Mouse (Mus musculus) lung, embryonic 15.5 days (tissue): Measurements from ENCODE around the gene Ccdc186. TPM values are rescaled to one million over a fixed set of nuclear protein-coding genes. Genes with fewer than 3 reads are reported as not detected.
A peak's percentile ranks its signal among the peaks of the same experiment; 100 is the strongest.

Source experiments
- ATAC-seq: fragments of 200-750 bp; cut with Nextera tagmentation; 2 replicates; pipeline ENCODE4 v1.8.0; 2017; ENCODE audit warnings: moderate number of reproducible peaks, borderline replicate concordance; ENCODE audit not compliant: low FRiP score, low TSS enrichment; ENCODE audit errors: extremely low read depth
- H3K27ac ChIP-seq: fragments of 300-500 bp; sonication (generic); 2 replicates; pipeline ENCODE4 v1.5.1; 2015; ENCODE audit warnings: moderate library complexity, mild to moderate bottlenecking, inconsistent platforms
- H3K27me3 ChIP-seq: fragments of 300-500 bp; sonication (generic); 2 replicates; pipeline ENCODE4 v1.6.1; 2015; ENCODE audit warnings: inconsistent platforms
- H3K36me3 ChIP-seq: fragments of 300-500 bp; sonication (generic); 2 replicates; pipeline ENCODE4 v1.6.1; 2015; ENCODE audit warnings: inconsistent platforms
- H3K4me1 ChIP-seq: fragments of 300-500 bp; sonication (generic); 2 replicates; pipeline ENCODE4 v1.6.1; 2015; ENCODE audit warnings: inconsistent platforms
- H3K4me2 ChIP-seq: fragments of 300-500 bp; sonication (generic); 2 replicates; pipeline ENCODE4 v1.6.1; 2015; ENCODE audit warnings: inconsistent platforms, mild to moderate bottlenecking, moderate library complexity
- H3K4me3 ChIP-seq: fragments of 300-500 bp; sonication (generic); 2 replicates; pipeline ENCODE4 v1.5.1; 2015; ENCODE audit warnings: mild to moderate bottlenecking, inconsistent platforms
- H3K9ac ChIP-seq: fragments of 300-500 bp; sonication (generic); 2 replicates; pipeline ENCODE4 v1.6.1; 2015; ENCODE audit warnings: inconsistent platforms
- H3K9me3 ChIP-seq: fragments of 300-500 bp; sonication (generic); 2 replicates; pipeline ENCODE4 v1.6.1; 2016; ENCODE audit warnings: inconsistent platforms
- WGBS: fragments of 180-500 bp; shearing (Covaris S2); methylation state at CpG from one replicate; pipeline ENCODE4 v1.1.7; 2015; 5-methylcytosine and 5-hydroxymethylcytosine counted together
- polyA plus RNA-seq: library from polyadenylated mRNA; unstranded; fragments of >200 nt; fragmentation: Nextera tagmentation; extraction: Ambion mirVana; gene quantifications from 2 replicates; pipeline ENCODE4 v1.2.1, GENCODE M21; 2015

The Ccdc186 gene
- polyA plus RNA-seq, result 26.2 and 27.8 TPM in 2 replicates

GRCm38 (mm10) chr19:56821798-56822447 is at the start of gene Ccdc186:
TSS of gene Ccdc186 (minus strand) at chr19:56822190.
- H3K27ac ChIP-seq, result peak within 1 kb of the TSS; percentile 62
- H3K4me1 ChIP-seq, result peaks cover 38% of the 10 kb centered on the region
- WGBS, result under 1% methylated on average over 76 of the region's 79 CpGs
- H3K4me2 ChIP-seq, result peak within 1 kb of the TSS; percentile 70
- H3K9me3 ChIP-seq, result no peaks in the 10 kb centered on the region
- ATAC-seq, result peak; percentile 96
- peaks cover 13% of the 10 kb centered on the region; the same call in 1 of the 2 replicates for H3K27me3 ChIP-seq
- no peaks in the 10 kb centered on the region for H3K36me3 ChIP-seq
- H3K4me3 ChIP-seq, result peak within 1 kb of the TSS; percentile 77
- H3K9ac ChIP-seq, result peak within 1 kb of the TSS; percentile 80

DNA sequence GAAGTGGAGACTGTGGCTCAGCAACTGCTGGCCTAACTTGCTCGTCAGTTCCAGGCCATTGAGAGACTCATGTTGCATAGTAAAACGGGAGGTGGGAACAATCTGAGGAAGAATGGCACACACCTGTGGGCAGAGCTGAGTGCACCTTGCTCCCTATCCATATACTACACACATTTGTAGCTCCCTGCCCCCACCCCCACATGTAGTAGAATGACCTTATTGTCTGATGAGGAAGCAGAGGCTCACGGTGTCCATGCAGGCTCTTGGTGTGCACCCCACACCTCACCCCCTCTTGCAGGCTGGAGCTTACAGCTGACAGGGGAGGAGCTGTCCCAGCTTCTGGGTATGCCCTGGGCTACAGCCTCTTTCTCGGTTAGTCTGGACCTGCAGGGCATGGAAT is 45.7 kb upstream of the Ccdc186 start:
- Histone ChIP-seq H3K27ac (no peak overlapping the region), H3K27me3 (peaks cover 16% of the 10 kb centered on the region), H3K4me2 (no peak overlapping the region), H3K9me3 (no peaks in the 10 kb centered on the region), H3K4me1 (no peaks in the 10 kb centered on the region), H3K4me3 (no peak overlapping the region), H3K36me3 (no peaks in the 10 kb centered on the region), H3K9ac (no peak overlapping the region)
- ATAC-seq, result no peak
- WGBS, result 65% methylated on average over 4 of the region's 4 CpGs

DNA sequence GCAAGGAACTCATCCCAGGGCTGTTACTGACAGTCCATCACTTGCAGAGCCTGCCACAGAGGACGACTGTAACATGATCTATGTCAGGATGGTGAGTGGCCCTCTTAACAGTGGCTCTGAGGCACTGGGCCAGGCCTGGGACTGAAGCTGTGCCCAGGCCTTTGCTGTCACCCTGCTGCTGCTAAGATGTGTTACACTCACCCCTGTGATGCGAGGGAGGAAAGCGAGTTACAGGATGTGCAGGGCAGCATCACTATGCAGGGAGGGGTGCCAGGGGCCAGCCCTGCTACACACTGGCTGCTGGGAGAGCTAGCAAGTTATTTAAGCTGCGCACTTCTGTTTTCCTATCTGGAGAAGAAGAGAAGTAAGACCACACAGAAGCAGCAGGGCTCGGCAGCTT is 34.5 kb upstream of the Ccdc186 start:
- Histone ChIP-seq H3K9me3 (no peaks in the 10 kb centered on the region), H3K4me2 (no peak overlapping the region), H3K27me3 (no peaks in the 10 kb centered on the region), H3K4me3 (no peak overlapping the region), H3K36me3 (no peaks in the 10 kb centered on the region), H3K9ac (no peak overlapping the region), H3K4me1 (peaks cover 13% of the 10 kb centered on the region), H3K27ac (no peak overlapping the region)
- peak; percentile 84 for ATAC-seq
- WGBS, result 17% methylated on average over 5 of the region's 5 CpGs

DNA sequence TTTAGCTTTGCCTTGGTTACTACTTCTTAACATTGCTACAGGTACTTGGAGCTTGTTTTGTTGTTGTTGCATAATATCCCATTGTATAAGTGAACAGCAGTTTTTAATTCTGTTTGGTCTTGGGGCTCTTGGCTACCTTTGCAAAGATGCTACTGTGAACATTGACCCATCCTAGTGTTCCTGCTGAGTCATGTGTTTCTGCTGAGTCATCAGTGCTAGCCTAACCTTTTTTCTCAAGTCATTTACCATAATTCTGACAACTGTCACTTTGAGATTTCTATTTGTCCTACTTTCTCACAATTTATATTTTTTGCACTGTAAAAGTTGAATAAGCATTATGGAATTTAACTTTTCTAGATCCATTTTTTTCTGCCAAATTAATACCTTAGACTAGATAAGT is 30.6 kb upstream of the Ccdc186 start:
- Histone ChIP-seq H3K4me1 (peaks cover 13% of the 10 kb centered on the region), H3K27me3 (no peaks in the 10 kb centered on the region), H3K4me2 (no peak overlapping the region), H3K9me3 (no peaks in the 10 kb centered on the region), H3K27ac (no peak overlapping the region), H3K9ac (no peak overlapping the region), H3K36me3 (no peaks in the 10 kb centered on the region), H3K4me3 (no peak overlapping the region)
- no peak for ATAC-seq

GRCm38 (mm10) chr19:56842974-56843373 is 21.0 kb upstream of the Ccdc186 start:
- H3K9ac ChIP-seq, result no peak overlapping the region
- no peak overlapping the region for H3K4me3 ChIP-seq
- H3K4me1 ChIP-seq, result peaks cover 16% of the 10 kb centered on the region
- WGBS, result 63% methylated on average over 12 of the region's 12 CpGs
- H3K27me3 ChIP-seq, result no peaks in the 10 kb centered on the region
- no peak overlapping the region for H3K4me2 ChIP-seq
- H3K36me3 ChIP-seq, result no peaks in the 10 kb centered on the region
- ATAC-seq, result no peak
- no peak overlapping the region for H3K27ac ChIP-seq
- no peaks in the 10 kb centered on the region for H3K9me3 ChIP-seq

- 72% methylated on average over 17 of the region's 17 CpGs for WGBS
- peaks cover 19% of the 10 kb centered on the region for H3K4me1 ChIP-seq
- no peak for ATAC-seq
- no peak overlapping the region for H3K4me2 ChIP-seq
- no peaks in the 10 kb centered on the region for H3K9me3 ChIP-seq
- H3K27me3 ChIP-seq, result no peaks in the 10 kb centered on the region
- no peak overlapping the region for H3K9ac ChIP-seq
- H3K36me3 ChIP-seq, result no peaks in the 10 kb centered on the region
- no peak overlapping the region for H3K4me3 ChIP-seq
- no peak overlapping the region for H3K27ac ChIP-seq
Measured at GRCm38 (mm10) chr19:56838942-56839706, 17.1 kb upstream of the Ccdc186 start.

GRCm38 (mm10) chr19:56835340-56835739 is 13.3 kb upstream of the Ccdc186 start:
- ATAC-seq, result no peak
- no peak overlapping the region for H3K27ac ChIP-seq
- H3K4me1 ChIP-seq, result peaks cover 12% of the 10 kb centered on the region; the same call in 1 of the 2 replicates
- H3K4me3 ChIP-seq, result no peak overlapping the region
- H3K9ac ChIP-seq, result no peak overlapping the region
- H3K9me3 ChIP-seq, result no peaks in the 10 kb centered on the region
- WGBS, result 38% methylated on average over 9 of the region's 9 CpGs
- H3K4me2 ChIP-seq, result no peak overlapping the region
- H3K36me3 ChIP-seq, result no peaks in the 10 kb centered on the region
- H3K27me3 ChIP-seq, result no peaks in the 10 kb centered on the region

- Histone ChIP-seq H3K4me1 (0 out of 2 replicates have a peak, but pooled peaks cover 6% of the 10 kb centered on the region), H3K36me3 (no peaks in the 10 kb centered on the region), H3K4me3 (no peak overlapping the region), H3K27ac (no peak overlapping the region), H3K27me3 (peaks cover 14% of the 10 kb centered on the region; the same call in 1 of the 2 replicates), H3K9me3 (no peaks in the 10 kb centered on the region), H3K4me2 (no peak overlapping the region), H3K9ac (no peak overlapping the region)
- ATAC-seq, result no peak
- 63% methylated on average over 4 of the region's 4 CpGs for WGBS
Measured at GRCm38 (mm10) chr19:56830163-56830562, 8.2 kb upstream of the Ccdc186 start.

DNA sequence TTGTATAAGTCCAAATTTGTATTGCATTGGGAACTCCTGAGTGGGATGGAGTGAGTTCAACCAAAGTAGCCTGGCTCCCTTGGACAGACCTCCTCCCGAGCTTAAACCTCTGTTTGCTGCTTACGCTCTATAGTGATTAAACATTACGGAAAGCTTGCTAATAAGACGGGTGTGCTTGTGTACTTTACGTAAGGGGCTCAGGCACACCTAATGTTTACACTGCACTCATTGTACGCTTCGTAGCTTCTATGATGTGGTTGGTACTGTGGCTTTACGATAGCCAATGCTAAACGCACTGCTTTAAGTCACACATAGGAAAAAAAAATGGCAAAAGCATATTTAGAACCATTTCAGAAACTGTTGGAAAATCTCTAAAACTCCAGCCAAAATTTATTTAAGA is 7.3 kb upstream of the Ccdc186 start:
- Histone ChIP-seq H3K9ac (no peak overlapping the region), H3K4me2 (no peak overlapping the region), H3K4me3 (no peak overlapping the region), H3K27me3 (peaks cover 14% of the 10 kb centered on the region; the same call in 1 of the 2 replicates), H3K27ac (no peak overlapping the region), H3K4me1 (0 out of 2 replicates have a peak, but pooled peaks cover 6% of the 10 kb centered on the region), H3K9me3 (no peaks in the 10 kb centered on the region), H3K36me3 (no peaks in the 10 kb centered on the region)
- no peak for ATAC-seq
- 54% methylated on average over 9 of the region's 9 CpGs for WGBS

- peaks cover 14% of the 10 kb centered on the region; the same call in 1 of the 2 replicates for H3K27me3 ChIP-seq
- ATAC-seq, result no peak
- H3K4me2 ChIP-seq, result no peak overlapping the region
- H3K9me3 ChIP-seq, result no peaks in the 10 kb centered on the region
- no peak overlapping the region for H3K27ac ChIP-seq
- no peak overlapping the region for H3K4me3 ChIP-seq
- H3K4me1 ChIP-seq, result 0 out of 2 replicates have a peak, but pooled peaks cover 6% of the 10 kb centered on the region
- WGBS, result 65% methylated on average over 11 of the region's 11 CpGs
- no peaks in the 10 kb centered on the region for H3K36me3 ChIP-seq
- no peak overlapping the region for H3K9ac ChIP-seq
Measured at GRCm38 (mm10) chr19:56828305-56828704, 6.3 kb upstream of the Ccdc186 start.

- WGBS, result 51% methylated on average over 44 of the region's 44 CpGs
- Histone ChIP-seq H3K36me3 (no peaks in the 10 kb centered on the region), H3K27ac (no peak within 1 kb of the TSS), H3K4me2 (peak within 1 kb of the TSS; percentile 56), H3K9me3 (no peaks in the 10 kb centered on the region), H3K4me1 (peaks cover 10% of the 10 kb centered on the region; the same call in 1 of the 2 replicates), H3K4me3 (peak within 1 kb of the TSS; percentile 18), H3K27me3 (peaks cover 14% of the 10 kb centered on the region; the same call in 1 of the 2 replicates), H3K9ac (no peak within 1 kb of the TSS)
- no peak for ATAC-seq
Measured at GRCm38 (mm10) chr19:56826047-56826631, 4.1 kb upstream of the Ccdc186 start, which contains the start of gene Tdrd1. TSS of gene Tdrd1 (plus strand) at chr19:56826209.
